Mouse (Mus musculus) thymus, adult 2 months (tissue): ENCODE measurements around the gene Nek8. TPM values are rescaled to one million over a fixed set of nuclear protein-coding genes. Genes with fewer than 3 reads are reported as not detected.

ENCODE experiments used
- DNase-seq: peaks from one replicate; pipeline ENCODE4 v3.0.0; 2021
- H3K27ac ChIP-seq: fragments of 200-500 bp; 2 replicates; pipeline ENCODE4 v1.5.1; 2012; ENCODE audit warnings: low read length, control low read depth; ENCODE audit not compliant: control insufficient read depth, insufficient read depth
- H3K27me3 ChIP-seq: fragments of 200-500 bp; 2 replicates; pipeline ENCODE4 v1.6.1; 2012; ENCODE audit warnings: mild to moderate bottlenecking, low read length, moderate library complexity, mixed read lengths; ENCODE audit not compliant: control insufficient read depth, insufficient read depth
- H3K36me3 ChIP-seq: fragments of 200-500 bp; 2 replicates; pipeline ENCODE4 v1.6.1; 2012; ENCODE audit warnings: mild to moderate bottlenecking, low read length, moderate library complexity; ENCODE audit not compliant: control insufficient read depth, insufficient read depth
- H3K4me1 ChIP-seq: fragments of 200-500 bp; replicated peaks from 2 replicates; pipeline ENCODE4 v1.6.1; 2012; ENCODE audit warnings: low read length; ENCODE audit not compliant: control insufficient read depth, insufficient read depth
- H3K4me3 ChIP-seq: fragments of 200-500 bp; 2 replicates; pipeline ENCODE4 v1.5.1; 2012; ENCODE audit warnings: mild to moderate bottlenecking, low read length, control low read depth, moderate library complexity; ENCODE audit not compliant: control insufficient read depth, insufficient read depth
- CTCF ChIP-seq: fragments of 200-500 bp; IDR thresholded peaks from 2 replicates; pipeline ENCODE4 v1.5.1; 2012; ENCODE audit warnings: mild to moderate bottlenecking, control low read depth, low read length, moderate library complexity, borderline replicate concordance; ENCODE audit not compliant: control insufficient read depth, poor library complexity, insufficient read depth; ENCODE audit errors: extremely low read depth
- POLR2A ChIP-seq: fragments of 200-500 bp; IDR thresholded peaks from 2 replicates; pipeline ENCODE4 v1.6.1; 2012; ENCODE audit warnings: mild to moderate bottlenecking, low read length, control low read depth, moderate library complexity; ENCODE audit not compliant: control insufficient read depth, poor library complexity, insufficient read depth; ENCODE audit errors: extremely low read depth
- WGBS: fragments of 180-500 bp; shearing (Covaris S2); methylation state at CpG from one replicate; pipeline ENCODE4 v1.1.7; 2018; 5-methylcytosine and 5-hydroxymethylcytosine counted together
- polyA plus RNA-seq: library from polyadenylated mRNA; depleted of rRNA; stranded (reverse); fragments of >200 nt; gene quantifications from 2 replicates; pipeline ENCODE4 v1.2.3, GENCODE M21; 2012; rRNA removed

Gene Nek8
- polyA plus RNA-seq, 1 experiment, result 27.4 TPM

GRCm38 (mm10) chr11:78116146-78116410 lies 60.4 kb downstream of the Nek8 start:
- WGBS, result 17% methylated on average over 5 of the region's 5 CpGs
- Histone ChIP-seq H3K27ac (no peak overlapping the region), H3K4me1 (peaks cover 9% of the 10 kb centered on the region), H3K27me3 (no peaks in the 10 kb centered on the region), H3K36me3 (no peaks in the 10 kb centered on the region), H3K4me3 (no peak overlapping the region; the same call in 1 of the 2 replicates)
- TF ChIP-seq POLR2A (no peak), CTCF (no peak)
- DNase-seq, result no peak

Other genes starting within 250 kb of the Nek8 start
- gene Sez6, start 245.9 kb downstream of the Nek8 start, polyA plus RNA-seq, result 1.1 TPM in 2 replicates
- 151 and 160 TPM in 2 replicates for gene Phf12, start 193.9 kb downstream of the Nek8 start, polyA plus RNA-seq
- gene Dhrs13, start 144.4 kb downstream of the Nek8 start, polyA plus RNA-seq, result 13.4 and 14.4 TPM in 2 replicates
- gene Flot2, start 138.7 kb downstream of the Nek8 start, polyA plus RNA-seq, result 124 and 136 TPM in 2 replicates
- gene Eral1, start 96.3 kb downstream of the Nek8 start, polyA plus RNA-seq, result 41.7 and 45.7 TPM in 2 replicates
- 17.6 and 18.9 TPM in 2 replicates for gene Fam222b, start 82.0 kb downstream of the Nek8 start, polyA plus RNA-seq
- 275 TPM in 2 replicates for gene Traf4, start 11.1 kb downstream of the Nek8 start, polyA plus RNA-seq
- gene Tlcd1, start within 50 bp of the Nek8 start, polyA plus RNA-seq, result 30.0 and 33.1 TPM in 2 replicates
- gene Rpl23a, start 6.9 kb upstream of the Nek8 start, polyA plus RNA-seq, result 193 and 312 TPM in 2 replicates
- 15.4 and 18.5 TPM in 2 replicates for gene Rab34, start 11.8 kb upstream of the Nek8 start, polyA plus RNA-seq
- gene Proca1, start 16.7 kb upstream of the Nek8 start, polyA plus RNA-seq, result 0.23 and 0.66 TPM in 2 replicates
- gene Sdf2, start 69.1 kb upstream of the Nek8 start, polyA plus RNA-seq, result 95.9 and 132 TPM in 2 replicates
- 36.2 and 38.8 TPM in 2 replicates for gene Supt6, start 69.3 kb upstream of the Nek8 start, polyA plus RNA-seq
- gene 2610507B11Rik, start 85.1 kb upstream of the Nek8 start, polyA plus RNA-seq, result 98.5 and 104 TPM in 2 replicates
- gene BC030499, start 114.2 kb upstream of the Nek8 start, polyA plus RNA-seq, result 0.32 and 0.38 TPM in 2 replicates
- gene Spag5, start 124.9 kb upstream of the Nek8 start, polyA plus RNA-seq, result 46.1 and 52.7 TPM in 2 replicates
- gene Aldoc, start 146.3 kb upstream of the Nek8 start, polyA plus RNA-seq, result 2.4 and 3.0 TPM in 2 replicates
- 88.3 and 95.0 TPM in 2 replicates for gene Pigs, start 151.7 kb upstream of the Nek8 start, polyA plus RNA-seq
- gene Unc119, start 166.8 kb upstream of the Nek8 start, polyA plus RNA-seq, result 31.1 and 42.0 TPM in 2 replicates
- 27.0 and 31.3 TPM in 2 replicates for gene Foxn1, start 209.9 kb upstream of the Nek8 start, polyA plus RNA-seq
- gene Slc13a2, start 245.5 kb upstream of the Nek8 start, polyA plus RNA-seq, result 0.61 and 0.68 TPM in 2 replicates